Mouse (Mus musculus) embryonic facial prominence, embryonic 10.5 days (tissue): ENCODE measurements around the gene Gprc5d. TPM values are rescaled to one million over a fixed set of nuclear protein-coding genes. Genes with fewer than 3 reads are reported as not detected.

Source experiments
- DNase-seq: peaks from one replicate; pipeline ENCODE4 v3.0.0-alpha.2; 2017; ENCODE audit warnings: low spot score
- H3K27ac ChIP-seq: fragments of 300-500 bp; sonication (generic); replicated peaks from 2 replicates; pipeline ENCODE4 v1.5.1; 2016; ENCODE audit warnings: mild to moderate bottlenecking
- H3K27me3 ChIP-seq: fragments of 300-500 bp; sonication (generic); replicated peaks from 2 replicates; pipeline ENCODE4 v1.6.1; 2016; ENCODE audit warnings: low read depth, mild to moderate bottlenecking; ENCODE audit not compliant: poor library complexity, severe bottlenecking
- H3K36me3 ChIP-seq: fragments of 300-500 bp; sonication (generic); replicated peaks from 2 replicates; pipeline ENCODE4 v1.6.1; 2016; ENCODE audit warnings: mild to moderate bottlenecking, moderate library complexity
- H3K4me1 ChIP-seq: fragments of 300-500 bp; sonication (generic); 2 replicates; pipeline ENCODE4 v1.6.1; 2016
- H3K4me3 ChIP-seq: fragments of 300-500 bp; sonication (generic); 2 replicates; pipeline ENCODE4 v1.5.1; 2016; ENCODE audit warnings: mild to moderate bottlenecking, moderate library complexity
- H3K9me3 ChIP-seq: fragments of 300-500 bp; sonication (generic); 2 replicates; pipeline ENCODE4 v1.6.1; 2016; ENCODE audit warnings: mild to moderate bottlenecking
- WGBS: fragments of 180-500 bp; shearing (Covaris S2); methylation state at CpG from one replicate; pipeline ENCODE4 v1.1.7; 2016; 5-methylcytosine and 5-hydroxymethylcytosine counted together
- polyA plus RNA-seq: library from polyadenylated mRNA; unstranded; fragments of >200 nt; fragmentation: Nextera tagmentation; extraction: Ambion mirVana; gene quantifications from 2 replicates; pipeline ENCODE4 v1.2.1, GENCODE M21; 2016

Gprc5d gene
- not detected in 2 replicates for polyA plus RNA-seq

DNA sequence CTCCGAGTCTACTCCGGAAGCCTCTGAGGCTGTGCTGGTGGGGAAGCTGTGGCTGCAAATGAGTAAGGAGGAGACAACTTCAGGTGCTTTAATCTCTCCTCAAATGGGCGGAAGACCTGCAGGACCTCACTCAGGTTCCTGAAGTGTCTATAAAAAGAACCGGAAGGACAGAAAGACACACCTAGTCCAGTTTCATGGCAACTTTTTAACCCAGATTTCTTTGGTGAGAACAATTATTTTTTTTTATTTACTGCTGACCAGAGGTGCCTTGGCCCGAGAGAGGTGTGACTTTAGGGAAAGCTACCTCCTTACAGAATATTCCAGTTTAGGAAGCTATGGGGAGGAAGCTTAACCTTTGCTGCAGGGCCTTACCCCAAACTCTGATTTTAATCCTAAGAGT, at the start of gene Gprc5d:
Gprc5d (minus strand) TSS at position 101 of the 400 bp plus-strand sequence.
- Histone ChIP-seq H3K36me3 (no peaks in the 10 kb centered on the region), H3K27ac (no peak within 1 kb of the TSS), H3K4me1 (0 out of 2 replicates have a peak, but pooled peaks cover 1% of the 10 kb centered on the region), H3K27me3 (no peaks in the 10 kb centered on the region), H3K4me3 (no peak within 1 kb of the TSS), H3K9me3 (no peaks in the 10 kb centered on the region)
- DNase-seq: no peak
- WGBS: 89% methylated on average over 5 of the region's 5 CpGs

DNA sequence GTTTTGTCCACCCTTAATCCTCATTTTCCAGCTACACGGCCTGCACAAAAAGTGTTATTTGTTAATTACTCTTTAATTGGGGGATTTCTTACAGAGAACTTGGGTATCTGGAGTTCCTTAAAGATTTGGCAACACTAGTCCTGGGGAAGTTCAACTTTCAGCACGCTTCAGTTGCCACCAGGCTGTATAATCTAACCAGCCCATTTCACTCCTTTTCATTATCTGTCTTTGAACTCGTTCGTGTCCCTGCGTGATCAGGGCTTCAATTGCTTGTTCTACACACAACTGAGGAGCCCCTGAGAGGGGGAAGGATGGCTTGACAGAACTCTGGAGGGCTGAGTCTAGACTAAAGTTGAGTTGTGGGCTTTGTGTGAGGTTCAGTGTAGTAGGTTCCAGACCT, 48.6 kb upstream of the Gprc5d start:
- 64% methylated on average over 5 of the region's 5 CpGs for WGBS
- H3K36me3 ChIP-seq: no peaks in the 10 kb centered on the region
- H3K9me3 ChIP-seq: no peaks in the 10 kb centered on the region
- H3K4me3 ChIP-seq: peak overlapping the region; percentile 67
- DNase-seq: no peak
- H3K27me3 ChIP-seq: peaks cover 22% of the 10 kb centered on the region
- H3K4me1 ChIP-seq: peaks cover 13% of the 10 kb centered on the region
- H3K27ac ChIP-seq: no peak overlapping the region

DNA sequence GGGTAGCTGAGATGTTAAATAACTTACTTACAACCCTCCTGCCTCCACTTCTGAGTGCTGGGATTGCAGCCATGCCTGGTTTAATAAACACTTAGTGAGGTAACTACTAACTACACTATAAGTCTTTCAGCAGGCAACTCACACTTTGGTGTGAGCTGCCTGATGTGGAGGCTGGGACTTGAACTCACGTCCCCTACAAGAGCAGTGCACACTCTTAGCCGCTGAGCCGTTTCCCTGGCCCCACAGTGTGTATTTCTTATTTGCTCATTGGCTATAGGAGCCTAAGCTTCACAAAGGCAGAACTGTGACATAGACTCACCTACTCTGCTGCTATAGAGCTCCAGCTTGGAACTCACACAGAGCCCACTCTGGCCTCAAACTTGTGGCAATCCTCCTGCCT, 48.2 kb upstream of the Gprc5d start:
- Histone ChIP-seq H3K27me3 (peaks cover 22% of the 10 kb centered on the region), H3K27ac (no peak overlapping the region), H3K36me3 (no peaks in the 10 kb centered on the region), H3K9me3 (no peaks in the 10 kb centered on the region), H3K4me1 (peaks cover 13% of the 10 kb centered on the region), H3K4me3 (no peak overlapping the region)
- 94% methylated on average over 3 of the region's 3 CpGs for WGBS
- DNase-seq: no peak

DNA sequence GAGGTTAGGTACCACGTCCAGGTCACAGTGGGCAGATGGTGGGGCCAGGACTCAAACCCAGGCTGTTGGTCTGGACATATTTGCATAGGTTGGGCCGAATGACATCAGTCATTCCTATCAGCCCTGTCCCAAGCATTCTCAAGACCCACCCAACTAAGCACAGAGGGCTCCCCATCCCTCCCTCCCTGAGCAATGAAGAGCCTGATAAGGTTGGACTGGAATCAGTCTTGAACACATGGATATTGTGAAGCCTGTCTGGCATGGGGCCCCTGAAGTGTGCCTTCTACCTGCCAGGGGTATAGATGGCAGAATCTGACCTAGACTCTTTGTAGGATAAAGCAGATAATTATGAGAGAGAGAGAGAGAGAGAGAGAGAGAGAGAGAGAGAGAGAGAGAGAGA, 47.6 kb upstream of the Gprc5d start:
- peaks cover 13% of the 10 kb centered on the region for H3K4me1 ChIP-seq
- H3K27me3 ChIP-seq: peaks cover 22% of the 10 kb centered on the region
- no peaks in the 10 kb centered on the region for H3K9me3 ChIP-seq
- H3K4me3 ChIP-seq: no peak overlapping the region
- no peaks in the 10 kb centered on the region for H3K36me3 ChIP-seq
- WGBS: 83% methylated on average over 2 of the region's 2 CpGs
- no peak overlapping the region for H3K27ac ChIP-seq
- DNase-seq: no peak

DNA sequence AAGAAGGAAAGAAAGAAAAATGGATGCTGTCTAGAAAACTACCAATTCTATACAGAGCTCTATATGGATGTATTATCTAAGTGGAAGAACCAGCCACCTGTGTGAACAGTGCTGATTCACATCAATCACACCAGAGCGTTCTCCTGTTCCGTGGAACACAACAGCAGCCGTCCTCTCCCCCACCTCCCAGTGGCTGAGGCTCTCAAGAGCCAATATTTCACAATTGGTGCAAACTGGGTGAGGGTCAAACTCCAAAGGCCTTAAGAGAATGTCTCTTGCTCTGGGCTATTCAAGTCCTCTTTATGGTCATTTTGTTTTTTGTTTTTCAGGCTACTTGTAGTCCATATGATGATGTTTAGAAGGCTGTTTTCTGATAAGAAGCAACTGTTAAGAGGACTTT, 47.1 kb upstream of the Gprc5d start:
- 89% methylated on average over 3 of the region's 3 CpGs for WGBS
- no peak overlapping the region for H3K4me3 ChIP-seq
- peaks cover 22% of the 10 kb centered on the region for H3K27me3 ChIP-seq
- H3K9me3 ChIP-seq: no peaks in the 10 kb centered on the region
- H3K27ac ChIP-seq: no peak overlapping the region
- H3K4me1 ChIP-seq: peaks cover 13% of the 10 kb centered on the region
- H3K36me3 ChIP-seq: no peaks in the 10 kb centered on the region
- DNase-seq: no peak

DNA sequence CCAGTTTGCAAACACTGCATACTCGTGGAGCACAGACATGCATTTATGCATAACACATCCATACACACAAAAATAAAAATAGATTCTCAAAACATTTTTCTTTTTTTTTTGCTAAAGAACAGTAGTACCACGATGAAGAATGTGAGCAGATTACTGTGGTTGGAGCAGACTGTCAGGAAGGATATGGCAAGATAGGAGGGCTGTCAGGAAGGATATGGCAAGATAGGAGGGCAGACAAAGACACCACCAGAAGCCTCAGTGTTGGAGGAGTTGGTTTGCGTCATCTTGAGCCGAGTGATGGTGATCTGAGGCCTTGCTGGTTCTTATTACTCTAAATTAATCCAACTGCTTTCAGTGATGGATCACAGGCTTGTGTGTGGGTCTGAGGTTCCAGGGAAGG, 44.8 kb upstream of the Gprc5d start:
- H3K27me3 ChIP-seq: peaks cover 22% of the 10 kb centered on the region
- H3K27ac ChIP-seq: no peak overlapping the region; the same call in 1 of the 2 replicates
- no peaks in the 10 kb centered on the region for H3K9me3 ChIP-seq
- no peak overlapping the region for H3K4me3 ChIP-seq
- DNase-seq: no peak
- H3K36me3 ChIP-seq: no peaks in the 10 kb centered on the region
- H3K4me1 ChIP-seq: peaks cover 13% of the 10 kb centered on the region
- 75% methylated on average over 4 of the region's 4 CpGs for WGBS

DNA sequence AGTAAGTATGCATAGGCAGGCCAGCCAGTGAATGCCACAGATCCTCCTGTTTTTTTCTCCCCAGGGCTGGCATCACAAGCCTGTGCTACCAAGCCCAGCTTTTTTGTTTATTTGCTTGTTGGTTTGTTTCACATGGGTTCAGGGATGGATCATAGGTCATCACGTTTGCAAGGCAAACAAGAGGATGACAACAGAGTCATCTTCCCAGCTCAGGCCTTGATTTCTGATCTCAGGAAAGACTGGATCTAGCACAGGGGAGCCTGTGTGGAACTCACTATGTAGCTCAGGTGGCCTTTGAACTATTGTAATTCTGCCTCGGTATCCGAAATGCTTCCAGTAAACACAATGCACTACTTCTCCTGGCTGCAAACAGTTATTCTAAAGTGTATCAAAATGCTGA, 44.2 kb upstream of the Gprc5d start:
- no peak for DNase-seq
- Histone ChIP-seq H3K4me3 (no peak overlapping the region), H3K4me1 (peaks cover 8% of the 10 kb centered on the region), H3K9me3 (no peaks in the 10 kb centered on the region), H3K36me3 (no peaks in the 10 kb centered on the region), H3K27me3 (peaks cover 19% of the 10 kb centered on the region), H3K27ac (no peak overlapping the region)
- WGBS: 85% methylated on average over 3 of the region's 3 CpGs

DNA sequence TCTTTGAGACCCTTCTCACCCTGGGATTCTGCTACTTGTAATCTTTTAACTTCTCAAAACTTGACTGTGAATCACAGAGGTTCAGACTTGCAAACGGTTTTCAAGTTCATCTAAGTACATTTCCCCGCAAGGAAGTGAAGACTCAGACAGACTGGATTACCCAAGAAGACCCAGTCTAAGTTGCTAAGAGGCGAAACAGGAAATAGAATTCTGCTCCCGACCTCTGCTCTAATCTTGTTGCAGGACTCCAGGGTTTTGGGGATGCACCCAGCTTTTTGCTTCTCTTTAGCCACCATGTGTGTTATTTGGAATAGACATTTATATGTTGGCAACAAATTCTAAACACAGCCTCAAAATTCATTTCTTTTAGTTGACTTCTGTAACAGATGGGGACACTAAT, 43.3 kb upstream of the Gprc5d start:
- H3K27ac ChIP-seq: no peak overlapping the region
- H3K4me1 ChIP-seq: peaks cover 10% of the 10 kb centered on the region; the same call in 1 of the 2 replicates
- peaks cover 10% of the 10 kb centered on the region for H3K27me3 ChIP-seq
- no peaks in the 10 kb centered on the region for H3K9me3 ChIP-seq
- DNase-seq: no peak
- no peak overlapping the region for H3K4me3 ChIP-seq
- no peaks in the 10 kb centered on the region for H3K36me3 ChIP-seq
- WGBS: 71% methylated on average over 4 of the region's 4 CpGs

DNA sequence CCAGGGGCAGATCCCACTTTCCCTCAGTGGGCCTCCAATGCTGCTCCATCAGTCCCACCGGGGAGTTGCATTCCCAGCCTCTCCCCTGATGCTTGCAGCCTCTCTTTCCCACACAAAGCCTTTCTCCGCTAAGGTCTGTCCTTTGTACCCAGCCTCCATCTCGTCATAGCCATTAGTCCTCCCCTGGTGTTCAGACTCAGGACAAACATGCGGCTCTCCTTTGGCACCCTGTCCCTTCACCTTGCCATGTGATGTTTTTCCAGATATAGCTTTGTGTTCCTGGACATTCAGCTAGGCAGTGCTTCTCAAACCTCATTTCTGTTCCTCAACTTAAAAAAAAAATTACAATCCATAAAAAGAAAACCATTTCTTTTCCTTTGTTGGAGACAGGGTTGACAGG, 40.4 kb upstream of the Gprc5d start:
- WGBS: 50% methylated on average over 4 of the region's 4 CpGs
- H3K27me3 ChIP-seq: no peaks in the 10 kb centered on the region
- no peak overlapping the region for H3K4me3 ChIP-seq
- H3K36me3 ChIP-seq: no peaks in the 10 kb centered on the region
- peaks cover 8% of the 10 kb centered on the region; the same call in 1 of the 2 replicates for H3K4me1 ChIP-seq
- no peaks in the 10 kb centered on the region for H3K9me3 ChIP-seq
- no peak overlapping the region for H3K27ac ChIP-seq
- DNase-seq: no peak

DNA sequence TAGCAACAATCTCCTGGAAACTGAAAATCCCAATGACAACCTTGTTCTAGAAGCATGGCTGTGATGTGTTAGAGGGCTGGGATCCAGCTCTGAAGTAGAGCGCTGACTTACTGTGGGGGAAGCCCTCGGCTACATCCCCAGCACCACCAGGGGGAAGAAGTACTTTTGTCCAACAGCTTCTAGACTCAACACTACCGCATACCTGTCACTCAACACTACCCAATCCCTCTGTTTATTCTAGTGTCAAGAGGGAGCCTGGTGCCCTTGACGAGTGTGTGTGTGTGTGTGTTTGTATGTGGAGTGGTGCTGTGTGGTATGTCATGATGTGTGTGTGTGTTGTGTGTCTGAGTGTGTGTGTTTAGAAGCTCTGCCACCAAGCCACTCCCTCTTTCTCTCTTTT, 39.4 kb upstream of the Gprc5d start:
- peaks cover 3% of the 10 kb centered on the region; the same call in 1 of the 2 replicates for H3K4me1 ChIP-seq
- DNase-seq: no peak
- no peak overlapping the region for H3K27ac ChIP-seq
- no peak overlapping the region for H3K4me3 ChIP-seq
- 71% methylated on average over 4 of the region's 4 CpGs for WGBS
- no peaks in the 10 kb centered on the region for H3K27me3 ChIP-seq
- no peaks in the 10 kb centered on the region for H3K36me3 ChIP-seq
- no peaks in the 10 kb centered on the region for H3K9me3 ChIP-seq

DNA sequence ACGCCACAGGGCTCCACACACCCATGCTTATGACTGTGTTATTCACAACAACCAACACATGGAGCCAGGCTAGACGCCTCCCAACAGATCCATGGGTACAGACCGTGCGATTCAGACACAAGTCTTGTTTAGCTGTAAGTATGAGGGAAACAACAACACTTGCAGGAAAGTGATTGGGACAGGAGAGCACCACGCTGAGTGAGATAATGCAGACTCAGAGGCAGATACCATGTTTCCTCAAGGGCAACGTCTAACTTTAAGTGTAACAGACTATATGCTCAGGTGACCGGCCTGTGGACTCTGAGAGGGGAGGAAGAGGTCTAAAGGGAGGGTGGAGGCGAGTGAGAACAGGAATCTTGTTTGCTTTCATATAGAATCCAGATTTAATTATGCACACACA, 38.5 kb upstream of the Gprc5d start:
- peaks cover 3% of the 10 kb centered on the region; the same call in 1 of the 2 replicates for H3K4me1 ChIP-seq
- no peaks in the 10 kb centered on the region for H3K9me3 ChIP-seq
- H3K4me3 ChIP-seq: no peak overlapping the region
- H3K27ac ChIP-seq: no peak overlapping the region
- H3K36me3 ChIP-seq: no peaks in the 10 kb centered on the region
- no peaks in the 10 kb centered on the region for H3K27me3 ChIP-seq
- DNase-seq: no peak
- WGBS: 86% methylated on average over 8 of the region's 8 CpGs

DNA sequence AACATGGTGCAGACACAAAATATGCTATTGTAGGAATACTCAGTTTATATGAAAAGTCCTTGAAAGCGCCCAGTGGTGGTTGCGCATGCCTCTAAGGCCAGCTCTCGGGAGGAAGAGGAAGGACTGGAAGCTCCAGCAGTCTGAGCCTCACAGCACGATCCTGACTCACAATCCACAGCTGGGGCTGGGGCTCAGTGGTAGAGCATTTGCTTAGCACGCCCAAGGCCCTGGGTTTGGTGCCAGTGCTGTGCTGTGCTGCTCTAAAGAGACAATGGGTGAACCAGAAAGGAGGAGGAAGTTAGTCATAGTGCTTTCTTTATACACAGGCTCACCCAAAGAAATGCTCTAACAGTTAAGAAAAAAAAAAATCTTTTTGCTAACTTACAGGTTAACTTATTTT, 35.6 kb upstream of the Gprc5d start:
- no peak for DNase-seq
- 83% methylated on average over 5 of the region's 5 CpGs for WGBS
- no peak overlapping the region for H3K27ac ChIP-seq
- H3K9me3 ChIP-seq: no peaks in the 10 kb centered on the region
- H3K27me3 ChIP-seq: no peaks in the 10 kb centered on the region
- no peak overlapping the region for H3K4me3 ChIP-seq
- H3K4me1 ChIP-seq: peaks cover 9% of the 10 kb centered on the region; the same call in 1 of the 2 replicates
- no peaks in the 10 kb centered on the region for H3K36me3 ChIP-seq

DNA sequence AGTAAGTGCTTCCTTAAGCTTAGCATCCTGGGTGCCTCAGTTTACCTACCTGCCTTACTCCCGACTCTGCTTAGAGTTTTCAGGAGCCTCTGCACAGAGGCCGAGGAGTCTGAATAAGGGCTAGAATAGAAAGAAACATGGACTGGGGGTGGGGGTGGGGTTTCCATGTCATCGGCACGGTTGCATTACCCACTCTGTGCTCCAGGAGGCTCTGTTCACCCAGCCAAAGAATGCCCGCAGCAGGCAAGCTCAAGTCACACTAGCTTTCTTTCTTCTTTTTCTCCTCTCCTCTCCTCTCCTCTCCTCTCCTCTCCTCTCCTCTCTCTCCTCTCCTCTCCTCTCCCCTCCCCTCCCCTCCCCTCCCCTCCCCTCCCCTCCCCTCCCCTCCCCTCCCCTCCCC, 32.2 kb upstream of the Gprc5d start:
- no peak overlapping the region for H3K27ac ChIP-seq
- H3K4me1 ChIP-seq: peaks cover 5% of the 10 kb centered on the region; the same call in 1 of the 2 replicates
- H3K27me3 ChIP-seq: no peaks in the 10 kb centered on the region
- 50% methylated on average over 5 of the region's 5 CpGs for WGBS
- peak; percentile 64 for DNase-seq
- H3K9me3 ChIP-seq: no peaks in the 10 kb centered on the region
- H3K36me3 ChIP-seq: no peaks in the 10 kb centered on the region
- no peak overlapping the region for H3K4me3 ChIP-seq

DNA sequence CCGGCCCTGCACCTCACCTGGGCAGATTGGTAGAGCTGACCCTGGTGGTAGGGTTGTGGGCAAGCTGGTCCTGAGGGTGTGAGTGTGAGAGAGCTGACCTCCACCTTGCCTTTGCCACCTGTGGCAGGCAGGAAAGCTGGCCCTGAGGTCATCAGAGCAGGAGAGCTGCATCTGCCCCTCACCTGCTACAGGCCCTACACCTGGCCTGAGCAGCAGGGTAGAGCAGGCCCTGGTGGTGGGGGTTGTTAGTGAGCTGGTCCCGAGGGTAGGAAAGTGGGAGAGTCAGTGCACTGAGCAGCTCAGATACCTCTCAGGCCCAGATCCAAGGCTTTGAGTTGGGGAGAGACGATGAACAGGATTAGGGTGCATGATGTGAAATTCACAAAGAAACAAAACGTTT, 31.6 kb upstream of the Gprc5d start:
- no peak for DNase-seq
- H3K27ac ChIP-seq: no peak overlapping the region
- peaks cover 5% of the 10 kb centered on the region; the same call in 1 of the 2 replicates for H3K4me1 ChIP-seq
- no peaks in the 10 kb centered on the region for H3K36me3 ChIP-seq
- H3K9me3 ChIP-seq: no peaks in the 10 kb centered on the region
- no peak overlapping the region for H3K4me3 ChIP-seq
- 76% methylated on average over 4 of the region's 4 CpGs for WGBS
- H3K27me3 ChIP-seq: no peaks in the 10 kb centered on the region
